Mouse (Mus musculus) CH12.LX (cell line): ENCODE results near the gene Snrk. TPM values are rescaled to one million over a fixed set of nuclear protein-coding genes. Genes with fewer than 3 reads are reported as not detected.

Source experiments
- DNase-seq: peaks from one replicate; pipeline ENCODE4 v3.0.0-alpha.2; 2013; ENCODE audit errors: extremely low read depth
- H3K27ac ChIP-seq: 2 replicates; pipeline ENCODE4 v1.5.1; 2012; ENCODE audit warnings: low read depth, mild to moderate bottlenecking, control low read depth, moderate library complexity; ENCODE audit not compliant: insufficient read depth
- H3K27me3 ChIP-seq: replicated peaks from 2 replicates; pipeline ENCODE3; 2012; ENCODE audit warnings: inconsistent platforms
- H3K36me3 ChIP-seq, 2 experiments: replicated peaks in 1 of 2; 2 replicates each; pipeline versions ENCODE3 to v1.6.1; 2012; ENCODE audit warnings: inconsistent platforms in 1 of 2, low read length in 1 of 2, mild to moderate bottlenecking in 1 of 2, mixed read lengths in 1 of 2, moderate library complexity in 1 of 2; ENCODE audit not compliant: control insufficient read depth in 1 of 2, insufficient read depth in 1 of 2
- H3K4me1 ChIP-seq, 2 experiments: 2 replicates each; pipeline ENCODE4 v1.6.1; 2012; ENCODE audit warnings: inconsistent platforms in 1 of 2, moderate library complexity in 1 of 2; ENCODE audit not compliant: insufficient read depth in 2 of 2, control insufficient read depth in 1 of 2
- H3K4me2 ChIP-seq: 2 replicates; pipeline ENCODE4 v1.6.1; 2012; ENCODE audit warnings: low read depth, mild to moderate bottlenecking, control low read depth; ENCODE audit not compliant: poor library complexity, insufficient read depth, severe bottlenecking
- H3K4me3 ChIP-seq, 3 experiments: fragments of 150-350 bp in 1 of 3; sonication (generic) in 1 of 3; replicated peaks in 1 of 3; 2 replicates each; pipeline versions ENCODE3 to v1.5.1; 2011 to 2012; ENCODE audit warnings: low read depth in 2 of 3, low read length in 2 of 3, mild to moderate bottlenecking in 2 of 3, moderate library complexity in 2 of 3, control low read depth in 1 of 3, improper control_type of control experiment in 1 of 3, inconsistent platforms in 1 of 3, mixed read lengths in 1 of 3; ENCODE audit not compliant: poor library complexity in 1 of 3
- H3K79me2 ChIP-seq: replicated peaks from 2 replicates; pipeline ENCODE4 v1.6.1; 2012; ENCODE audit warnings: mild to moderate bottlenecking, moderate library complexity; ENCODE audit not compliant: control insufficient read depth, poor library complexity, insufficient read depth, severe bottlenecking; ENCODE audit errors: extremely low read depth
- H3K9ac ChIP-seq: 2 replicates; pipeline ENCODE4 v1.6.1; 2012; ENCODE audit warnings: low read depth, mild to moderate bottlenecking, control low read depth, moderate library complexity; ENCODE audit not compliant: insufficient read depth
- H3K9me3 ChIP-seq: replicated peaks from 2 replicates; pipeline ENCODE3; 2012; ENCODE audit warnings: low read length, inconsistent platforms, mixed read lengths
- CHD1 ChIP-seq: IDR thresholded peaks from 2 replicates; pipeline ENCODE4 v1.6.1; 2012; ENCODE audit warnings: low read depth, low read length, improper control_type of control experiment, inconsistent platforms
- CHD2 ChIP-seq: IDR thresholded peaks from 2 replicates; pipeline ENCODE4 v1.6.1; 2011; ENCODE audit warnings: low read length, improper control_type of control experiment
- CTCF ChIP-seq, 2 experiments: IDR thresholded peaks in 1 of 2; conservative IDR thresholded peaks in 1 of 2; 2 replicates each; pipeline ENCODE4 v1.5.1; 2011 to 2012; ENCODE audit warnings: low read depth in 2 of 2, low read length in 2 of 2, improper control_type of control experiment in 1 of 2, inconsistent platforms in 1 of 2, mild to moderate bottlenecking in 1 of 2, moderate library complexity in 1 of 2
- E2F4 ChIP-seq: IDR thresholded peaks from 2 replicates; pipeline ENCODE4 v1.6.1; 2011; ENCODE audit warnings: low read depth, low read length, improper control_type of control experiment; ENCODE audit not compliant: insufficient replicate concordance
- ELF1 ChIP-seq: IDR thresholded peaks from 2 replicates; pipeline ENCODE4 v1.6.1; 2014; ENCODE audit warnings: low read depth, mild to moderate bottlenecking, inconsistent platforms, low read length, improper control_type of control experiment
- EP300 ChIP-seq: IDR thresholded peaks from 2 replicates; pipeline ENCODE4 v1.6.1; 2011; ENCODE audit warnings: low read length, improper control_type of control experiment
- GABPA ChIP-seq: IDR thresholded peaks from 2 replicates; pipeline ENCODE4 v1.6.1; 2012; ENCODE audit warnings: low read depth, low read length, improper control_type of control experiment, inconsistent platforms; ENCODE audit not compliant: insufficient replicate concordance
- IRF4 ChIP-seq: IDR thresholded peaks from 2 replicates; pipeline ENCODE4 v1.6.1; 2014; ENCODE audit warnings: low read depth, mild to moderate bottlenecking, inconsistent platforms, low read length, improper control_type of control experiment
- JUN ChIP-seq: IDR thresholded peaks from 2 replicates; pipeline ENCODE4 v1.6.1; 2011; ENCODE audit warnings: low read depth, mild to moderate bottlenecking, low read length, improper control_type of control experiment, moderate library complexity; ENCODE audit not compliant: insufficient read depth
- JUND ChIP-seq: conservative IDR thresholded peaks from 2 replicates; pipeline ENCODE4 v1.6.1; 2011; ENCODE audit warnings: low read depth, low read length, improper control_type of control experiment
- MAFK ChIP-seq: IDR thresholded peaks from 2 replicates; pipeline ENCODE4 v1.6.1; 2011; ENCODE audit warnings: low read length, improper control_type of control experiment; ENCODE audit not compliant: insufficient replicate concordance
- MAZ ChIP-seq: IDR thresholded peaks from 2 replicates; pipeline ENCODE4 v1.6.1; 2012; ENCODE audit warnings: low read depth, mild to moderate bottlenecking, inconsistent platforms, low read length, improper control_type of control experiment, moderate library complexity
- MYC ChIP-seq: IDR thresholded peaks from 2 replicates; pipeline ENCODE4 v1.6.1; 2011; ENCODE audit warnings: low read depth, mild to moderate bottlenecking, improper control_type of control experiment, low read length
- NELFE ChIP-seq: IDR thresholded peaks from 2 replicates; pipeline ENCODE4 v1.6.1; 2011; ENCODE audit warnings: low read depth, low read length, improper control_type of control experiment
- NRF1 ChIP-seq: IDR thresholded peaks from 2 replicates; pipeline ENCODE4 v1.6.1; 2014; ENCODE audit warnings: low read depth, mild to moderate bottlenecking, inconsistent platforms, low read length, improper control_type of control experiment, moderate library complexity
- PAX5 ChIP-seq: IDR thresholded peaks from 2 replicates; pipeline ENCODE4 v1.6.1; 2012; ENCODE audit warnings: low read length, inconsistent platforms, mixed read lengths
- POLR2A ChIP-seq: IDR thresholded peaks from 2 replicates; pipeline ENCODE4 v1.6.1; 2011; ENCODE audit warnings: low read depth, mild to moderate bottlenecking, improper control_type of control experiment, low read length
- POLR2AphosphoS2 ChIP-seq: IDR thresholded peaks from 2 replicates; pipeline ENCODE4 v1.6.1; 2011; ENCODE audit warnings: low read depth, low read length, improper control_type of control experiment
- RAD21 ChIP-seq: IDR thresholded peaks from 2 replicates; pipeline ENCODE4 v1.6.1; 2011; ENCODE audit warnings: low read depth, mild to moderate bottlenecking, low read length, improper control_type of control experiment, moderate library complexity
- SMC3 ChIP-seq: IDR thresholded peaks from 2 replicates; pipeline ENCODE4 v1.6.1; 2011; ENCODE audit warnings: low read depth, low read length, improper control_type of control experiment
- TBP ChIP-seq: conservative IDR thresholded peaks from 2 replicates; pipeline ENCODE4 v1.6.1; 2011; ENCODE audit warnings: low read depth, low read length, improper control_type of control experiment
- TCF12 ChIP-seq: IDR thresholded peaks from 2 replicates; pipeline ENCODE4 v1.6.1; 2014; ENCODE audit warnings: low read depth, mild to moderate bottlenecking, inconsistent platforms, low read length, improper control_type of control experiment
- ZKSCAN1 ChIP-seq: IDR thresholded peaks from 2 replicates; pipeline ENCODE4 v1.6.1; 2012; ENCODE audit warnings: low read depth, inconsistent platforms, low read length, improper control_type of control experiment, borderline replicate concordance
- ZMIZ1 ChIP-seq: IDR thresholded peaks from 2 replicates; pipeline ENCODE4 v1.6.1; 2012; ENCODE audit warnings: low read depth, mild to moderate bottlenecking, inconsistent platforms, low read length, improper control_type of control experiment
- dilution Hi-C: fragments of 300-500 bp; cut with MboI; formaldehyde crosslinking; loops from 2 replicates; pipeline ENCODE4 v1.14.3; 2020; ENCODE audit warnings: low sequenced_read_pairs; ENCODE audit not compliant: extremely low pct_unique_long_range_greater_than_20kb, extremely low pct_ligation_motif_present
- in situ Hi-C: fragments of 300-500 bp; cut with MboI; formaldehyde crosslinking; loops from 3 replicates; pipeline ENCODE4 v1.14.3; 2019; ENCODE audit warnings: low sequenced_read_pairs, low pct_ligation_motif_present, low pct_unique_long_range_greater_than_20kb, mixed read lengths
- polyA plus RNA-seq: library from polyadenylated mRNA; unstranded; fragments of >175 nt; gene quantifications from 2 replicates; pipeline ENCODE4 v1.2.1, GENCODE M21; 2012; ENCODE audit warnings: low read depth; ENCODE audit not compliant: insufficient read length
- total RNA-seq, 2 experiments: library from RNA; depleted of rRNA; stranded (reverse); fragments of 300-350 nt in 1 of 2; fragments of >200 nt in 1 of 2; gene quantifications; 2 replicates each; pipeline ENCODE4 v1.2.3; 2012 to 2014

Snrk gene
- total and polyA plus RNA-seq, 3 experiments: 6.1 to 13.1 (median 7.0) TPM

- no peak for DNase-seq
- Histone ChIP-seq H3K4me1 (no peaks in the 10 kb centered on the region), H3K27me3 (no peaks in the 10 kb centered on the region), H3K79me2 (no peaks in the 10 kb centered on the region; the same call in 1 of the 2 replicates), H3K9me3 (peaks cover 6% of the 10 kb centered on the region), H3K9ac (no peak overlapping the region), H3K36me3 (peaks cover 6 to 20% of the 10 kb centered on the region in 2 experiments), H3K27ac (no peak overlapping the region), H3K4me3 (no peak overlapping the region)
- dilution Hi-C loops: no loop called here
- no peak for TF ChIP-seq EP300
- TF ChIP-seq ZMIZ1: no peak
- no peak for TF ChIP-seq POLR2A
- TF ChIP-seq MYC: no peak
- no peak for TF ChIP-seq ELF1
- no peak for TF ChIP-seq GABPA
- TF ChIP-seq MAFK: no peak
- TF ChIP-seq TBP: no peak
- TF ChIP-seq SMC3: no peak
- TF ChIP-seq CHD1: no peak
- no peak for TF ChIP-seq PAX5
- no peak for TF ChIP-seq E2F4
- TF ChIP-seq, all 38 proteins: peak for 0
- H3K4me2 ChIP-seq: no peak overlapping the region
- in situ Hi-C loops: no loop called here
Observed at GRCm38 (mm10) chr9:122144776-122145175, 27.7 kb downstream of the Snrk start.

- H3K36me3 ChIP-seq: peaks cover 6 to 20% of the 10 kb centered on the region in 2 experiments
- H3K9ac ChIP-seq: no peak overlapping the region
- in situ Hi-C loops (no loop called here), dilution Hi-C loops (no loop called here)
- no peak overlapping the region for H3K27ac ChIP-seq
- H3K4me3 ChIP-seq: no peak overlapping the region
- TF ChIP-seq RAD21: no peak
- TF ChIP-seq PAX5: no peak
- DNase-seq: no peak
- no peaks in the 10 kb centered on the region; the same call in 1 of the 2 replicates for H3K79me2 ChIP-seq
- H3K27me3 ChIP-seq: no peaks in the 10 kb centered on the region
- no peak overlapping the region for H3K4me2 ChIP-seq
- H3K4me1 ChIP-seq: peaks cover 0 to 7% of the 10 kb centered on the region in 2 experiments; a peak in 2 of 4 replicates
- peaks cover 6% of the 10 kb centered on the region for H3K9me3 ChIP-seq
Observed at GRCm38 (mm10) chr9:122145677-122146076, 28.6 kb downstream of the Snrk start.

GRCm38 (mm10) chr9:122146124-122146870, 29.2 kb downstream of the Snrk start:
- Histone ChIP-seq H3K4me2 (no peak overlapping the region), H3K36me3 (peaks cover 6 to 20% of the 10 kb centered on the region in 2 experiments), H3K27me3 (no peaks in the 10 kb centered on the region), H3K4me1 (peaks cover 0 to 7% of the 10 kb centered on the region in 2 experiments; a peak in 2 of 4 replicates), H3K79me2 (no peaks in the 10 kb centered on the region; the same call in 1 of the 2 replicates), H3K27ac (no peak overlapping the region), H3K9me3 (peaks cover 6% of the 10 kb centered on the region), H3K4me3 (no peak overlapping the region), H3K9ac (no peak overlapping the region)
- dilution Hi-C loops (no loop called here), in situ Hi-C loops (no loop called here)
- TF ChIP-seq TBP (no peak), MAFK (no peak), POLR2A (no peak), ZKSCAN1 (no peak), NRF1 (no peak), NELFE (no peak), TCF12 (no peak), MAZ (no peak), EP300 (no peak), CTCF (conservative IDR thresholded peaks at IDR 0.05 in 1 of 2, IDR thresholded peaks at IDR 0.05 in 1 of 2; ENCODE audit: low read depth in 2 of 2, low read length in 2 of 2) (no peak), POLR2AphosphoS2 (no peak), ZMIZ1 (no peak), JUND (no peak), ELF1 (no peak), CHD2 (no peak), JUN (no peak), CHD1 (no peak), IRF4 (no peak), MYC (no peak)
- DNase-seq: no peak
